Mouse (Mus musculus) T-helper 1 cell (primary cell): Measurements from ENCODE around the gene Galk2.

Experiments
- in situ Hi-C: fragments of 300-600 bp; cut with MboI, MseI; formaldehyde crosslinking; loops from one replicate; pipeline ENCODE4 v1.15.1; 2025; ENCODE audit warnings: high pct_unique_total_duplicates

Galk2 gene

DNA sequence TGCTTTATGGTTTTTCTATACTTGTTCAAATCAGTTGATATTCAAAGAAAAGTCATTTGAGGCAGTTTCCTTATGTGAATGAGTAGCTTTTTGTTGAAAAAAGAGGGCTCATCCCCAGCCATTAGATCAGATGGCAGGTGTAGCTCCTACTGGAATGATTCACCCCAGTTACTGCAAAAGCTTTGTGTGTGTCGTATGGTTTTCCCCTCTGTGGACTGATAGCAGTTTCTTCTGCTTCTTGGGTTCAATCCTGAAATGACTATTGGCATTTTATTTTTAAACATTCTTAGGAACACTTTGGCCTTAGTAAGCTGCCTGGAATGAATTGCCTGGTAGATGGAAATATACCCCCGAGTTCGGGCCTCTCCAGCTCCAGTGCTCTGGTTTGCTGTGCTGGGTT is 37.4 kb downstream of the Galk2 start:
- in situ Hi-C loops = loop anchor here (10.0 kb wide), 1 partner anchor 138 kb away; the partner anchor contains the start of gene Fgf7

DNA sequence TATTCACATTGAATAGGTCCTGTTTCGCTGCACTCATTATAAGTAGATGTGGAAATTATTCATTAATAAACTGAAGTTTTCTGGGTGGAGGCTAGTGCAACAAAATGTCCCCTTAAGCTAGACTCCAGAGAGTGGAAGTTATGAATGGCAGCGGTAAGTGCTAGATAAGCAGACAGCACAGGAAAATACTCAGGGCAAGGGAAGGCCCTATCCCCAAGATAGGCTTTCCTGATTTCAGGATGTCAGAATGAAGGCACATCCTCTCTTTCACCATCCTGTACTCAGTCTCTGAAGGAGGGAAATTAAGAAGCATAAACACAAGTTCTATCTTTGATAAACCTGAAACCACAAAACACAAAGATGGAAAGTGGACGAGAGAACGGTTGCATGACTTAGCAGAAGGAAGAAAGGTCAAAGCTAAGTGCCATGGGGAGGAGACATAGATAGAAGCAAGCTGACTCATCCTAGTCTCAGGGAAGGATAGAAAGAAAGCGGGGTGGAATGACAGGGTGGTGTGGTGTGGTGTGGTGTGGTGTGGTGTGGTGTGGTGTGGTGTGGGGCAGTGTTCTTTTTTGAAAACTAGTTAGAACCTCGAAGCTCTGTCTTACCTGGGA is 42.0 kb downstream of the Galk2 start:
- in situ Hi-C loops = no loop called here

DNA sequence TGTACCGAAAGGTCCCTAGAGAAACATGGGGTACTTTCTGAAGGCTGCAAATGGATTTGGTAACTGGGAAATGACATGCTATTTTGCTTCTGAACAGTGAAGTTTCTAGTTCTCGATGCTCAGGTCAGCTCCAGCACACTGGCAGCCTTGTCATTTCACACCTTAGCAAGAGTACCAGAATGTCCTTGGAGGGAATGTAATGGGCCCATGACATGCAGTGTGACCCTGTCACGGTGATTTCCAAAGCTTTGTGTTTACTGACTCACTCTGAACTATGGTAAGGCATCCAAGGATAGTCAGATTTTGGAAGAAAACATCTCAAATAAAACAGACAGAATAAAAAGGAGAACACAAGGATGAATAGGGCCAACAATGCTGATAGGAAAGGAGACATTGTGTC is 42.5 kb downstream of the Galk2 start:
- in situ Hi-C loops = no loop called here

- in situ Hi-C loops = no loop called here
These were observed 47.6 kb downstream of the Galk2 start for GRCm38 (mm10) chr2:125906407-125907066.

GRCm38 (mm10) chr2:125907580-125908255 is 48.8 kb downstream of the Galk2 start:
- in situ Hi-C loops = no loop called here

DNA sequence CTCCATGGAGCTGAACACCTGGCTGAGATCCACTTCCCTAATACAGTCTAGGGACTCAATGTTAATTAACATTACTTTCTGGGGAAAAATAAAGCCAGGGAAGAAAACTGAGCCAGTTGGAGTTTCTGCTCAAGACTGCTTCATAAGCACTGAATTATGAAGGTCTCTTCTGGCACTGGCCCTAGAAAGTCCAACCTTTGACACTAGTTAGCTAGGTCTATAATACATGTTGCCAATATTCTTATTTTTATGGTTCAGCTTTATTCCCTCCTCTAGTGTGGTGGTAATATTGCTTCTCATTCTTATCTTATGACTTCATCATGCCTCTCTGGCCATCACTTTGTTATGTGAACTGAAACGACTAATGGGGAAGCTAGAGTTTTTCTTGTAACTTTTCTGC is 55.3 kb downstream of the Galk2 start:
- in situ Hi-C loops = loop anchor here (10.0 kb wide), 1 partner anchor 711 kb away; no protein-coding TSS in a partner anchor

DNA sequence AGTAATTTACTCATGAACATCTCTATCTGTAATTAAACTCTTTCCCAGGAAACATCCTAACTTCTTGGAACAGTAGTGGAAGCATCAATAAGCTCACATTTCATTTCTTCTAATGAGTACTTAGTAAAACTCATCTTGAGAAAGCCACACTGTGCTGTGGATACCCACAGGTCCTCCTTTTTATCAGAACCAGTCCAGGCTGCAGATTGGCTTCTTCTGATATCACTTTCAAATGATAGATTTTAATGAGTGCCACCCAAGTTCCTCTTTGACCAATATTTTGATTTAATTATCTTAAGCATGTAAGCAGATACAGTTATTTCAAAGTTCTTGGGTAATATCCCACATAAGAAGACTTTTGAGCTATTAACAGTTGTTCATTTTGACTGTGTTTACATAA is 55.8 kb downstream of the Galk2 start:
- in situ Hi-C loops = loop anchor here (10.0 kb wide), 1 partner anchor 710 kb away; no protein-coding TSS in a partner anchor

GRCm38 (mm10) chr2:125916652-125917296 is 57.9 kb downstream of the Galk2 start:
- in situ Hi-C loops = loop anchor here (10.0 kb wide), 1 partner anchor 708 kb away; no protein-coding TSS in a partner anchor

DNA sequence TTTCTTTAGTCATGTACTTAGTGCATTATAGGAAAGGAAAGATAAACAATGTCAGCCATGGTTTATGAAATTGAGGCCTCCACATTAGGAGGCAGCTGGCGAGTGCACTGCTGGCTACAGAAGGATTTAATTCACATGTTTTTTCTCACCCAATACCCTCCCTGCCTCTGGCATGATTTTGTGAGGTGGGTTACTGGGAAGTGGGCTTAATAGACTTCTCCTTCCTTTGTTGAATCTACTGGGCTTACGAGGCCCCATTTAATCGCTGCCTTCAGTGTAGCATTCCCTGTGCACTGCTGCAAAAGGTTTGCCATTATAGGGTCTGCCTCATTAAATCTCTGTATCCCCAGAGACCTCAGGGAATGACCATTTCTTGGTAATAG is 58.4 kb downstream of the Galk2 start:
- in situ Hi-C loops = loop anchor here (10.0 kb wide), 1 partner anchor 708 kb away; no protein-coding TSS in a partner anchor

GRCm38 (mm10) chr2:125921273-125921672 is 62.4 kb downstream of the Galk2 start:
- in situ Hi-C loops = no loop called here

- in situ Hi-C loops = no loop called here
These were observed 63.2 kb downstream of the Galk2 start for GRCm38 (mm10) chr2:125922149-125922548.

DNA sequence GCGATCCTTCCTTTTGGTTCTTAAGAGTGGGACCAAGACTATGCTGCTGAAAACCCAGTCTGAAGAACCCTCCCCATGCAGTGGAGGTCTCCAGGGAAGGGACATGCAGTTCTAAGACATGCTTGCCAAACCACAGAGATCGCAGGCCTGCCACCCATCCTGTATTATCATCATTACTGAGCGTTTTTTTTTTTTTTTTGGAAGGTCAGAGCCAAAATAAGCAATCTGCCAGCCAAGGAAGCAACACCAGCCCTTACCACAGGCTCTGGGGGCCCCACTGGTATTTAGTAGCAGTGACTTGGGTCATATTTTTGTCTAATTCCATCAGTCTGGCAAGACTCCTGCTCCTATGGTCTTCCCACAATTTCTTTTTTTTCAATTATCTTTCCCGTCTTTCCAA is 64.0 kb downstream of the Galk2 start:
- in situ Hi-C loops = no loop called here

DNA sequence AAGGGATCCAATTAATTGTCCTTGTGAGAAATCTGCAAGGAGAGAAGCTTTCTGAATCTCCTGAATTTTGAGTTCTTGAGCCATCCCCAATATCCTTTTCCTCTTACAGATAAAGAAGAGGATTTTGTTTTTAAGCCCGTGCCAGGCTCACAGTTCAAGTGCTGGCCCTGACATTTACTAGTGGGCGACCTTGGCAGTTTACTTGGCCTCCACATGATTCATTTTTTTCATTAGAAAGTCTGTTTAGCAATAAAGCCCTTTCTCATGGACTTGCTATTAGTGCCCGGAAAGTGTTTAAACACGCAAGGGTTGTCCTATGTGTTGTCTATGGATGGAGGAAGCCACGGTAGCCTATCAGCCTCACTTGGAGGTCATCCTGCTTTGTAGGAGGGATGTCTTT is 64.4 kb downstream of the Galk2 start:
- in situ Hi-C loops = no loop called here

- in situ Hi-C loops = no loop called here
These were observed 65.6 kb downstream of the Galk2 start for GRCm38 (mm10) chr2:125924554-125924953.

- in situ Hi-C loops = no loop called here
These were observed 66.2 kb downstream of the Galk2 start for GRCm38 (mm10) chr2:125925081-125925480.

GRCm38 (mm10) chr2:125929396-125929795 is 70.5 kb downstream of the Galk2 start:
- in situ Hi-C loops = no loop called here

DNA sequence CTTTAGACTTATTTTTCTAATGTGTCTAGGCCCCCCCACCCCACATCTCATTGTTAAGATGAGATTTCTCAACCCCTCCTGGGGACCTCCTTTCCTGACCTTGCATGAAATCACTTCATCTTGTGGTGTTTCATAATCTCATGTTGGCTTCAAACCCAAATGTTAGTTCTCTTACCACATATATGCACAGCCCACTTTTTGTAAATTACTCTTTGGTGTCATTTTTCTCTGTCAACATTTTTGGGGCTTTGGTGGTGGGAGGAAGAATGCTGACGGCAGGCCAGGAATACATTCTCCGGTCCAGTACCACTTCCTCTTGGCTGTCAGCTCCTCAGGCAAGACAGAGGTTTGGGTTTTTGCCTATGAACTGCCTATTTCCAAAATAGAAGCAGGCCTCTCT is 71.0 kb downstream of the Galk2 start:
- in situ Hi-C loops = no loop called here

GRCm38 (mm10) chr2:125931193-125931592 is 72.3 kb downstream of the Galk2 start:
- in situ Hi-C loops = no loop called here

GRCm38 (mm10) chr2:125932734-125933133 is 73.8 kb downstream of the Galk2 start:
- in situ Hi-C loops = no loop called here

DNA sequence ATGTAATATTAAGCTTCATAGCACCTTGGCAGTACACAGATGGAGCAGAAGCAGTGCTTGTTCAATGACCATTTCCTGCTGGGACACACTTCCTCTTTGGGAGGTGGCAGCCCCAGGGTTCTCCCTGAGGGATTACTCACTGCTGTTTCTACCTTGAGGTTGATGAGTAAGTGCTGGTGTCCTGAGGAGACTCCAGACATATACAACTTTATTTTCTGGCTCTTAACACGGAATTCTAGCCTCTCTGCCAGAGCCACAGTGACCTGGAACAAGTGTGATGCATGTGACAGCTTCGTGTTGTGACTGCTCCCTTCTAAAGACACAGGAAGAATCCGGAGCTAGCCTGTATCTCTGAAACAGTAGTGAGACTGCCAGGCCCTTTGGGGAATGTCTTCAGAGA is 75.1 kb downstream of the Galk2 start:
- in situ Hi-C loops = no loop called here

GRCm38 (mm10) chr2:125936396-125936795 is 77.5 kb downstream of the Galk2 start:
- in situ Hi-C loops = no loop called here

GRCm38 (mm10) chr2:125938993-125939642 is 80.2 kb downstream of the Galk2 start:
- in situ Hi-C loops = no loop called here
